Mouse (Mus musculus) megakaryocyte, embryonic 14.5 days (primary cell): ENCODE measurements around the gene Lpin1.

Source experiments
- FLI1 ChIP-seq: IDR thresholded peaks from 2 replicates; pipeline ENCODE4 v1.6.1; 2012; ENCODE audit warnings: low read length, inconsistent platforms, mixed read lengths
- GATA1 ChIP-seq: IDR thresholded peaks from 3 replicates; pipeline ENCODE4 v1.6.1; 2012; ENCODE audit warnings: mixed read lengths, low read length, inconsistent platforms, borderline replicate concordance

DNA sequence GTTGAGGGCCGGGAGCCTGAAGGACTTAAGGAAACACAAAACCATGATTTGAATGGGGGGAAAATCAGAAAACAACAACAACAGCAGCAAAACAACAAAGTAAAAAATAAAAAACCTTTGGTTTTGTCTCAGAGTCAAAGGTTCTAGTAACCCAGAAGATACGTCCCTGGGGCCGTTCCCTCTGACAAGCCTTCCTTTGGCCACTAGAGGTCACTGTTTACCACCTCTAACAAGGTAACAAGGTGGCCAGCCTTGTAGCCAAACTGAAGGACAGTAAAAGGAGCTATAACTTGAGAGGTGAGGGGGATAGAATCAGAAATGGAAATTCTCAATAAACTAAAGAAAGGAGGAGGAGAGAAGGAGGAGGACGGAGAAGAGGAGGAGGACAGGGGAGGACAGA is 42.3 kb downstream of the Lpin1 start:
- TF ChIP-seq FLI1 (no peak), GATA1 (no peak)
